Mouse (Mus musculus): Measurements from ENCODE around the gene Serac1. TPM values are rescaled to one million over a fixed set of nuclear protein-coding genes. Genes with fewer than 3 reads are reported as not detected.

Serac1 gene
- polyA plus RNA-seq, 1 experiment from 2014 or later, result 1.4 TPM

- Histone ChIP-seq H3K27ac (no peak overlapping the region), H3K27me3 (no peaks in the 10 kb centered on the region), H3K4me1 (replicated peaks) (0 out of 2 replicates have a peak, but pooled peaks cover 4% of the 10 kb centered on the region), H3K9me3 (replicated peaks) (no peaks in the 10 kb centered on the region), H3K36me3 (no peaks in the 10 kb centered on the region), H3K4me2 (no peak overlapping the region), H3K9ac (no peak overlapping the region), H3K4me3 (replicated peaks) (no peak overlapping the region)
- 61% methylated on average over 3 of the region's 3 CpGs for WGBS (ENCODE audit: insufficient replicate concordance)
- DNase-seq (no peak), ATAC-seq (ENCODE audit: low read depth) (no peak)
Measured at GRCm38 (mm10) chr17:5993581-5994260, 85.8 kb downstream of the Serac1 start.

- ATAC-seq (ENCODE audit: low read depth) (no peak), DNase-seq (no peak)
- H3K4me2 ChIP-seq, result no peak overlapping the region
- no peak overlapping the region for H3K27ac ChIP-seq
- H3K36me3 ChIP-seq, result no peaks in the 10 kb centered on the region
- no peak overlapping the region for H3K4me3 ChIP-seq (replicated peaks)
- WGBS (ENCODE audit: insufficient replicate concordance), result 62% methylated on average over 5 of the region's 5 CpGs
- H3K9ac ChIP-seq, result no peak overlapping the region
- H3K9me3 ChIP-seq (replicated peaks), result no peaks in the 10 kb centered on the region
- no peaks in the 10 kb centered on the region for H3K27me3 ChIP-seq
- H3K4me1 ChIP-seq (replicated peaks), result 0 out of 2 replicates have a peak, but pooled peaks cover 4% of the 10 kb centered on the region
Measured at GRCm38 (mm10) chr17:5992866-5993580, 86.5 kb downstream of the Serac1 start.

Other genes with a start within 250 kb of the Serac1 start
- 12.2 and 14.1 TPM in 2 replicates for gene Snx9, start 238.4 kb downstream of the Serac1 start, polyA plus RNA-seq (2015; fragmentation: Nextera tagmentation; extraction: Ambion mirVana)
- gene Synj2, start 138.5 kb downstream of the Serac1 start, polyA plus RNA-seq (2015; fragmentation: Nextera tagmentation; extraction: Ambion mirVana), result 1.0 and 1.3 TPM in 2 replicates
- gene Gtf2h5, start within 50 bp of the Serac1 start, polyA plus RNA-seq (2015; fragmentation: Nextera tagmentation; extraction: Ambion mirVana), result 106 and 111 TPM in 2 replicates
- 39.3 and 40.1 TPM in 2 replicates for gene Tulp4, start 26.7 kb upstream of the Serac1 start, polyA plus RNA-seq (2015; fragmentation: Nextera tagmentation; extraction: Ambion mirVana)
- gene Tmem181a, start 177.1 kb upstream of the Serac1 start, polyA plus RNA-seq (2015; fragmentation: Nextera tagmentation; extraction: Ambion mirVana), result 3.3 and 3.6 TPM in 2 replicates
- gene Dynlt1a, start 237.8 kb upstream of the Serac1 start, polyA plus RNA-seq (2015; fragmentation: Nextera tagmentation; extraction: Ambion mirVana), result 5.6 and 7.0 TPM in 2 replicates

All from liver, embryonic 13.5 days (tissue).